ENCODE assay signal across 24 mouse cellular contexts in the genomic region with DNA sequence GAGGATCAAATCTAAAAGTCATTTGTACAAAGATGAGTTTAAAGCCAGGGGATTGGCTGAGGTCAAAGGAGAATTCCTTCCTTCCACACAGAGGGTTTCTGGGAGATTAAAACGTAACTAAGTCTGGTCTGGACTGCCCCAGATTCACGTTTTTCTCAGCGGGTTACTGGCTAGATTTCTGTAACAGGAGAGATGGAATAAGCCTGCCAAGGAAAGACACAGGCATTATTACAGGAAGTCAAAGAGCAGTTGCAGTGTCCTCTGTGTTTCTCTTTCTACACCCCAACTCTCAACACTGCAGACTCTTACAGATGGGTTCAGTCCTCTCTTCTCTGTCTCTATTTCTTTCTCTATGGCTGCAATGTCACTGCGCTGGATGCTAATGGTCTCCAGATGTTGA. TPM values are rescaled to one million over a fixed set of nuclear protein-coding genes. Genes with fewer than 3 reads are reported as not detected.
DNase-seq lines count a peak whose midpoint lies in the region; ATAC-seq and TF ChIP-seq lines count a peak whose summit lies in the region.
"Had no signal": no experiment of that assay in that cellular context is flagged by ENCODE, and none has a peak within 500 bp of the region (broad histone marks: within the 10 kb centered on the region; RNA-seq: fewer than 3 reads in every experiment).

No protein-coding gene starts in this region.

- H3K4me3 ChIP-seq in intestine, embryonic 14.5 days (ENCODE audit: low read depth, low read length), result no peak overlapping the region
- no peak overlapping the region for H3K4me3 ChIP-seq in intestine, embryonic 16.5 days (ENCODE audit: low read length)
- H3K4me3 ChIP-seq in embryonic facial prominence, embryonic 13.5 days, result no peak overlapping the region
- H3K4me3 ChIP-seq in limb, embryonic 14.5 days (replicated peaks; ENCODE audit: low read length), result no peak overlapping the region
- H3K4me3 ChIP-seq: embryonic facial prominence, embryonic 15.5 days; gastrocnemius, adult 2 months; heart, embryonic 10.5 days; heart, embryonic 13.5 days had no signal

- H3K4me1 ChIP-seq in intestine, embryonic 14.5 days (replicated peaks; ENCODE audit: control insufficient read depth, insufficient read depth, low read length), result peaks cover 4% of the 10 kb centered on the region; the same call in 1 of the 2 replicates
- H3K4me1 ChIP-seq in intestine, embryonic 16.5 days (ENCODE audit: control insufficient read depth, insufficient read depth, low read length), result no peaks in the 10 kb centered on the region
- H3K4me1 ChIP-seq in embryonic facial prominence, embryonic 13.5 days, result peaks cover 10% of the 10 kb centered on the region; the same call in 1 of the 2 replicates
- 0 out of 2 replicates have a peak, but pooled peaks cover 4% of the 10 kb centered on the region for H3K4me1 ChIP-seq in limb, embryonic 14.5 days (ENCODE audit: control insufficient read depth, insufficient read depth, low read length)
- H3K4me1 ChIP-seq: heart, embryonic 10.5 days had no signal

- no peaks in the 10 kb centered on the region for H3K9me3 ChIP-seq in intestine, embryonic 14.5 days (ENCODE audit: control insufficient read depth, low read length)
- no peaks in the 10 kb centered on the region for H3K9me3 ChIP-seq in intestine, embryonic 16.5 days (ENCODE audit: control insufficient read depth, low read length)
- no peaks in the 10 kb centered on the region for H3K9me3 ChIP-seq in embryonic facial prominence, embryonic 13.5 days
- no peaks in the 10 kb centered on the region for H3K9me3 ChIP-seq in limb, embryonic 14.5 days (ENCODE audit: control insufficient read depth, low read length)
- H3K9me3 ChIP-seq: embryonic facial prominence, embryonic 15.5 days; heart, embryonic 13.5 days had no signal

- H3K36me3 ChIP-seq in intestine, embryonic 14.5 days (ENCODE audit: control insufficient read depth, insufficient read depth, low read length), result peaks cover 19% of the 10 kb centered on the region
- 0 out of 2 replicates have a peak, but pooled peaks cover 9% of the 10 kb centered on the region for H3K36me3 ChIP-seq in intestine, embryonic 16.5 days (ENCODE audit: control insufficient read depth, insufficient read depth, low read length)
- H3K36me3 ChIP-seq in embryonic facial prominence, embryonic 13.5 days, result peaks cover 24% of the 10 kb centered on the region
- peaks cover 20% of the 10 kb centered on the region for H3K36me3 ChIP-seq in limb, embryonic 14.5 days (ENCODE audit: control insufficient read depth, insufficient read depth, low read length)

- H3K27me3 ChIP-seq in intestine, embryonic 14.5 days (replicated peaks; ENCODE audit: control insufficient read depth, insufficient read depth, low read length), result no peaks in the 10 kb centered on the region
- no peaks in the 10 kb centered on the region for H3K27me3 ChIP-seq in intestine, embryonic 16.5 days (replicated peaks; ENCODE audit: control insufficient read depth, insufficient read depth, low read length)
- H3K27me3 ChIP-seq in embryonic facial prominence, embryonic 13.5 days, result no peaks in the 10 kb centered on the region
- no peaks in the 10 kb centered on the region for H3K27me3 ChIP-seq in limb, embryonic 14.5 days (ENCODE audit: control insufficient read depth, insufficient read depth, low read length)
- H3K27me3 ChIP-seq: embryonic facial prominence, embryonic 15.5 days; heart, embryonic 13.5 days had no signal

- 79% methylated on average over 4 of the region's 4 CpGs for whole genome bisulfite sequencing in intestine, embryonic 14.5 days
- 76% methylated on average over 4 of the region's 4 CpGs for WGBS in intestine, embryonic 16.5 days
- WGBS in embryonic facial prominence, embryonic 13.5 days, result 46% methylated on average over 4 of the region's 4 CpGs
- WGBS in limb, embryonic 14.5 days, result 59% methylated on average over 4 of the region's 4 CpGs

- H3K27ac ChIP-seq in intestine, embryonic 14.5 days (ENCODE audit: low read depth), result no peak overlapping the region
- H3K27ac ChIP-seq in intestine, embryonic 16.5 days (ENCODE audit: low read length), result no peak overlapping the region
- H3K27ac ChIP-seq in embryonic facial prominence, embryonic 13.5 days, result peak overlapping the region; percentile 48
- H3K27ac ChIP-seq in limb, embryonic 14.5 days (replicated peaks; ENCODE audit: low read depth, low read length), result no peak overlapping the region
- H3K27ac ChIP-seq: embryonic facial prominence, embryonic 15.5 days; heart, embryonic 10.5 days; heart, embryonic 13.5 days; hindbrain, embryonic 14.5 days; hindbrain, postnatal 0 days had no signal

- peak; percentile 23 for DNase-seq in intestine, embryonic 14.5 days (ENCODE audit: low spot score)
- peak; percentile 12 for DNase-seq in limb, embryonic 14.5 days (ENCODE audit: low spot score)
- no peak for DNase-seq in left cerebral cortex, adult 11 months (ENCODE audit: low spot score)
- DNase-seq: adrenal gland, adult 8-10 months; adrenal gland, postnatal 25 days; cerebellum, adult 9-10 months; cerebellum, postnatal 14 days; forebrain, postnatal 0 days; gastrocnemius, adult 2 months; gastrocnemius, postnatal 14 days; heart, adult 18-20 months; heart, postnatal 14 days; heart, postnatal 4 days had no signal

- TF ChIP-seq POLR2A in limb, embryonic 14.5 days (IDR thresholded peaks at IDR 0.05; ENCODE audit: borderline replicate concordance, extremely low read depth, insufficient read depth, insufficient read length), result no peak

- no peak for ATAC-seq in intestine, embryonic 14.5 days (replicated peaks; ENCODE audit: low FRiP score, low TSS enrichment, low read depth)
- ATAC-seq in intestine, embryonic 16.5 days, result no peak
- ATAC-seq in embryonic facial prominence, embryonic 13.5 days (ENCODE audit: insufficient number of reproducible peaks, insufficient read depth, low FRiP score, low TSS enrichment, low read depth), result no peak
- ATAC-seq in limb, embryonic 14.5 days (ENCODE audit: low FRiP score, low read depth), result peak; percentile 50
- no peak for ATAC-seq in activated CD4-positive, CD25-positive, alpha-beta regulatory T cell, adult 4 months
- ATAC-seq: CD4-positive, CD25-positive, alpha-beta regulatory T cell, adult 4 months; forebrain, embryonic 14.5 days; forebrain, postnatal 0 days; hindbrain, postnatal 0 days; inflammation-experienced regulatory T-cells, adult 6 months had no signal

- no peak overlapping the region for H3K4me2 ChIP-seq in intestine, embryonic 14.5 days (ENCODE audit: low read length)
- no peak overlapping the region for H3K4me2 ChIP-seq in intestine, embryonic 16.5 days (ENCODE audit: low read depth, low read length)
- H3K4me2 ChIP-seq in embryonic facial prominence, embryonic 13.5 days, result no peak overlapping the region
- no peak overlapping the region for H3K4me2 ChIP-seq in limb, embryonic 14.5 days (replicated peaks; ENCODE audit: low read depth, low read length, severe bottlenecking)
- H3K4me2 ChIP-seq: embryonic facial prominence, embryonic 15.5 days; heart, embryonic 13.5 days; hindbrain, embryonic 14.5 days had no signal

- H3K9ac ChIP-seq in intestine, embryonic 14.5 days (ENCODE audit: low read length), result no peak overlapping the region
- H3K9ac ChIP-seq in intestine, embryonic 16.5 days (ENCODE audit: low read depth, low read length), result no peak overlapping the region
- no peak overlapping the region for H3K9ac ChIP-seq in embryonic facial prominence, embryonic 13.5 days
- H3K9ac ChIP-seq in limb, embryonic 14.5 days (ENCODE audit: low read depth, low read length, severe bottlenecking), result no peak overlapping the region
- H3K9ac ChIP-seq: embryonic facial prominence, embryonic 15.5 days; forebrain, postnatal 0 days; heart, embryonic 13.5 days; hindbrain, embryonic 14.5 days had no signal

RNA-seq across cellular contexts. Expression of a gene that starts 22.8 kb away (rescaled TPM):
- 340 and 378 TPM in 2 replicates for polyA plus RNA-seq in intestine, embryonic 14.5 days (2014; fragmentation: Nextera tagmentation; extraction: Ambion mirVana)
- 252 and 287 TPM in 2 replicates for polyA plus RNA-seq in intestine, embryonic 16.5 days (2015; fragmentation: Nextera tagmentation; extraction: Ambion mirVana)
- polyA plus RNA-seq in embryonic facial prominence, embryonic 13.5 days (2015; fragmentation: Nextera tagmentation; extraction: Ambion mirVana), result 362 and 415 TPM in 2 replicates
- 86.9 and 199 TPM in 2 replicates for polyA plus RNA-seq in limb, embryonic 14.5 days (2012; rRNA removed)
- 290 and 314 TPM in 2 replicates for polyA plus RNA-seq in limb, embryonic 14.5 days (2014; fragmentation: Nextera tagmentation; extraction: Ambion mirVana)
- polyA plus RNA-seq in activated CD4-positive, CD25-positive, alpha-beta regulatory T cell, adult 4 months (2017; shearing (Covaris generic)), result 100 to 1,000 TPM; 481 to 544 TPM

RNA-seq across cellular contexts. Expression of a gene that starts 46.8 kb away (rescaled TPM):
- polyA plus RNA-seq in intestine, embryonic 14.5 days (2014; fragmentation: Nextera tagmentation; extraction: Ambion mirVana), result 36.6 and 39.7 TPM in 2 replicates
- polyA plus RNA-seq in intestine, embryonic 16.5 days (2015; fragmentation: Nextera tagmentation; extraction: Ambion mirVana), result 20.6 and 21.7 TPM in 2 replicates
- polyA plus RNA-seq in embryonic facial prominence, embryonic 13.5 days (2015; fragmentation: Nextera tagmentation; extraction: Ambion mirVana), result 40.4 and 45.6 TPM in 2 replicates
- 27.7 and 32.6 TPM in 2 replicates for polyA plus RNA-seq in limb, embryonic 14.5 days (2012; rRNA removed)
- polyA plus RNA-seq in limb, embryonic 14.5 days (2014; fragmentation: Nextera tagmentation; extraction: Ambion mirVana), result 35.8 and 40.1 TPM in 2 replicates
- polyA plus RNA-seq in activated CD4-positive, CD25-positive, alpha-beta regulatory T cell, adult 4 months (2017; shearing (Covaris generic)), result under 1 TPM; 0.94 to 0.99 TPM

Comparison
In these comparisons a context has a peak if more than half of its experiments do, and no peak if none do; other contexts are left out.
1. RNA of a gene that starts 46.8 kb away (polyA plus RNA-seq): 40.4 to 45.6 TPM in embryonic facial prominence, embryonic 13.5 days, 36.6 to 39.7 TPM in intestine, embryonic 14.5 days, 27.7 to 40.1 TPM in limb, embryonic 14.5 days and 20.6 to 21.7 TPM in intestine, embryonic 16.5 days; 0.94 to 0.99 TPM in activated CD4-positive, CD25-positive, alpha-beta regulatory T cell, adult 4 months; every median in the first group is over 10 times any median in the second.